Mouse (Mus musculus) hindbrain, postnatal 0 days (tissue): ENCODE results near the gene Acads. TPM values are rescaled to one million over a fixed set of nuclear protein-coding genes. Genes with fewer than 3 reads are reported as not detected.
"Not testable (repeated sequence)": the region's sequence is repeated elsewhere in the genome, so short reads cannot be mapped to it uniquely, and the experiment has no call there.

Source experiments
- ATAC-seq: fragments of 200-750 bp; cut with Nextera tagmentation; 2 replicates; pipeline ENCODE4 v1.8.0; 2017; ENCODE audit warnings: mild to moderate bottlenecking, moderate TSS enrichment, moderate library complexity
- DNase-seq: peaks from one replicate; pipeline ENCODE4 v3.0.0-alpha.2; 2015; ENCODE audit warnings: low spot score
- H3K27ac ChIP-seq: fragments of 300-500 bp; sonication (generic); 2 replicates; pipeline ENCODE4 v1.5.1; 2014; ENCODE audit warnings: mild to moderate bottlenecking
- H3K27me3 ChIP-seq: fragments of 300-500 bp; sonication (generic); 2 replicates; pipeline ENCODE4 v1.6.1; 2014; ENCODE audit warnings: low read length, mixed read lengths; ENCODE audit not compliant: insufficient read depth
- H3K36me3 ChIP-seq: fragments of 300-500 bp; sonication (generic); 2 replicates; pipeline ENCODE4 v1.6.1; 2014; ENCODE audit warnings: low read length, mixed read lengths; ENCODE audit not compliant: insufficient read depth
- H3K4me1 ChIP-seq: fragments of 300-500 bp; sonication (generic); 2 replicates; pipeline ENCODE4 v1.6.1; 2014; ENCODE audit warnings: antibody characterized with exemption, low read length, mixed read lengths; ENCODE audit not compliant: insufficient read depth
- H3K4me2 ChIP-seq: fragments of 300-500 bp; sonication (generic); 2 replicates; pipeline ENCODE4 v1.6.1; 2014; ENCODE audit warnings: low read depth, mild to moderate bottlenecking, low read length, moderate library complexity, mixed read lengths
- H3K4me3 ChIP-seq: fragments of 300-500 bp; sonication (generic); 2 replicates; pipeline ENCODE4 v1.5.1; 2014; ENCODE audit warnings: low read length
- H3K9ac ChIP-seq: fragments of 300-500 bp; sonication (generic); replicated peaks from 2 replicates; pipeline ENCODE4 v1.6.1; 2014; ENCODE audit warnings: mild to moderate bottlenecking, low read length, moderate library complexity, mixed read lengths
- H3K9me3 ChIP-seq: fragments of 300-500 bp; sonication (generic); 2 replicates; pipeline ENCODE4 v1.6.1; 2016; ENCODE audit warnings: low read length, mixed read lengths
- CTCF ChIP-seq: IDR thresholded peaks from 2 replicates; pipeline ENCODE4 v1.5.1; 2016; ENCODE audit warnings: antibody characterized with exemption, control low read depth, low read depth
- WGBS: fragments of 180-500 bp; shearing (Covaris S2); extraction: QIAGEN DNeasy Blood & Tissue Kit; methylation state at CpG from one replicate; pipeline ENCODE4 v1.1.7; 2014; 5-methylcytosine and 5-hydroxymethylcytosine counted together
- polyA plus RNA-seq: library from polyadenylated mRNA; unstranded; fragments of >200 nt; fragmentation: Nextera tagmentation; extraction: Ambion mirVana; gene quantifications from 2 replicates; pipeline ENCODE4 v1.2.1, GENCODE M21; 2015
- total RNA-seq: library from RNA; depleted of rRNA; stranded (reverse); fragments of >200 nt; gene quantifications from 2 replicates; pipeline ENCODE4 v1.2.3, GENCODE M21; 2014

The Acads gene
- total and polyA plus RNA-seq, 2 experiments from 2014 or later = 22.1 to 32.5 TPM

DNA sequence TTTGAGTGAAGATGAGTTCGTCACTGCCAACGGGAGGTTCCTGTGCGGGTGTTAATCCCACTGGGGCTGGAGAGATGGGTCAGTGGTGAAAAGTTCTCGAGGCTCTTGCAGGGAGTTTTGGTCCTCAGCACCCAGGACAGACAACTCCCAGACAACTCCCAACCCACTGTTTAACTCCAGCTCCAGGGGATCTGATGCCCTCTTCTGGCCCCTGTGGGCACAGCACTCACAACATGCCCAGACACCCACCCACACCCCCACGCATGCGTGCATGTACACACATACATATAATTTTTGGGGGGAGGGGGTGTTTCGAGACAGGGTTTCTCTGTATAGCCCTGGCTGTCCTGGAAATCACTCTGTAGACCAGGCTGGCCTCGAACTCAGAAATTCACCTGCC is 44.4 kb upstream of the Acads start:
- Histone ChIP-seq H3K9ac (no peak overlapping the region), H3K4me3 (no peak overlapping the region), H3K27me3 (no peaks in the 10 kb centered on the region), H3K9me3 (no peaks in the 10 kb centered on the region), H3K4me2 (no peak overlapping the region), H3K27ac (no peak overlapping the region), H3K4me1 (0 out of 2 replicates have a peak, but pooled peaks cover 3% of the 10 kb centered on the region), H3K36me3 (no peaks in the 10 kb centered on the region)
- 41% methylated on average over 8 of the region's 8 CpGs for WGBS
- ATAC-seq (no peak; the same call in 1 of the 2 replicates), DNase-seq (peak; percentile 56)
- peak; percentile 63 for TF ChIP-seq CTCF

DNA sequence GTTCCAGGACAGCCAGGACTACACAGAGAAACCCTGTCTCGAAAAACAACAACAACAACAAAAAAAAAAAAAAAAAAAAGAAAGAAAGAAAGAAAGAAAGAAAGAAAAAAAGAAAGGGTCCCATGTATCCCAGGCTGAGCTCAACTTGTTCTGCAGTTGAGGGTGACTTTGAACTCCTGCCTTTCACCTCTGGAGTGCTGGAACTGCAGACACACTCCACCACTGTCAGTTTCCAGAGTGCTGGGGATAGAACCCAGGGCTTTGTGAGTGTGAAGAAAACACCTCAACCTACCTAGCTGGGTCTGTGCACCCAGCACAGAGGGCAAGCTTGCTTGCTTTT is 42.8 kb upstream of the Acads start:
- 67% methylated on average over 1 of the region's 1 CpGs for WGBS
- H3K9me3 ChIP-seq, ATAC-seq, DNase-seq, H3K27me3 ChIP-seq, H3K4me3 ChIP-seq, H3K36me3 ChIP-seq, H3K4me1 ChIP-seq, H3K9ac ChIP-seq, H3K4me2 ChIP-seq, H3K27ac ChIP-seq: not testable (repeated sequence)

DNA sequence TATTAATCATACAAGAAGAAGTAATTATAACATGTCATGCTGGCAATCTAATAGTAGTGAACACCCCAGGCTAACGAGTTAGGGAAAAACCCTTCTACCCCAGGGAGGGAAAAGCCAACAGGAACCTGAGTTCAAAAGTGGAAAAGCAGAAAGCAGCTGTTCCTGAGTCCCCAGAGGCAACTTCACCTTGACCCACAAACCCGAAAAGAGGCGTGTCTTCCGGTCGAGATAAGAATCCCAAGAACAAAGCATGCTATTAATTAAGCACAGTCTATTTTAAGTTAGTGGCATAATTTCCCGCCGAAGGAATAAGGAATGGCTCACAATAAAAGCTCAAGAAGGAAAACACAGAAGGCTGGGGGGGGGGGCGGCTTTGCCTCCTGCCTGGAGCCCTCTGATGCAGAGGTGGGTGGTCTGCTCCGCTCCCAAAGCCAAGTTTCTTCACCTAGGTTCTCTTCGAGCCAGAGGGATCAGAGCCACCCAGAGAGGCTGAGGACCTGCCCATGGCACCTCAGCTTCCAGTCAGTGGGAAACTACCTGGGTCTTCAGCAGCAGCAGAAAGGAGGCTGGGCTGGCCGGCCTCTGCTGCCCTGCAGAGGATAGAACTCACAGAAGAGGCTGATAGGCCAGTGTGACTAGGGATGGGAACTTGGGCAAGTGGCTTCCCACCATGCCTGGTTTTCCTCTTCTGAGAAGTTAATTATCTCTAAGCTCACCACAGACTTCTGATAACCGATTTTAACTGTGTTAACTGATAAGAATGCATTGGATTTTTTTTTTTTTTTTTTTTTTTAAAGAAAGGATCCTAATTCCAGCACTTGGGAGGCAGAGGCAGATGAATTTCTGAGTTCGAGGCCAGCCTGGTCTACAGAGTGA is 42.2 kb upstream of the Acads start:
- no peaks in the 10 kb centered on the region for H3K36me3 ChIP-seq
- H3K4me2 ChIP-seq = no peak overlapping the region
- no peak for DNase-seq
- 0 out of 2 replicates have a peak, but pooled peaks cover 6% of the 10 kb centered on the region for H3K4me1 ChIP-seq
- H3K9me3 ChIP-seq = no peaks in the 10 kb centered on the region
- H3K27ac ChIP-seq = no peak overlapping the region
- H3K27me3 ChIP-seq = no peaks in the 10 kb centered on the region
- no peak overlapping the region for H3K9ac ChIP-seq
- TF ChIP-seq CTCF = no peak
- ATAC-seq = no peak
- 60% methylated on average over 13 of the region's 13 CpGs for WGBS
- H3K4me3 ChIP-seq = no peak overlapping the region

DNA sequence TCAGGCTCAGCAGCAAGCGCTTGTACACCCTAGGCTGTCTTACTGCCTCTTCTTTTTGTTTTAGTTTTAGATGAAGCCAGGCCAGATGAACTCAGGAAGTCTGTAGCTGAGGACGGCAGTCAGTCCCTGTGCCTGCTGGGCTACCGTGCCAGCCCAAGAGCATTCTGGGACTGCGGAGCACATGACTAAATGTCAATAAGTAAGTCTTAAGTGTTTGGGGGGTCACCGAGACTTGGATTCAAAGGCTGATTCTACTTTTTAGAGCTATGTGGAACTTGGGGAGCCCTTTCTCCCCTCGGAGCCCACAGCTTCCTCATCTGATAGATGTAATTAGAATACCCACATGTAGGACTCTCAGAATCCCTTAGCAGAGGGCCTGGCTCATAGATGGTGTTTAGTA is 41.5 kb upstream of the Acads start:
- Histone ChIP-seq H3K9ac (no peak overlapping the region), H3K4me3 (no peak overlapping the region), H3K9me3 (no peaks in the 10 kb centered on the region), H3K4me2 (no peak overlapping the region), H3K27ac (no peak overlapping the region), H3K27me3 (no peaks in the 10 kb centered on the region), H3K4me1 (peaks cover 11% of the 10 kb centered on the region; the same call in 1 of the 2 replicates), H3K36me3 (no peaks in the 10 kb centered on the region)
- ATAC-seq = no peak
- WGBS = 72% methylated on average over 6 of the region's 6 CpGs
- no peak for DNase-seq
- TF ChIP-seq CTCF = no peak

DNA sequence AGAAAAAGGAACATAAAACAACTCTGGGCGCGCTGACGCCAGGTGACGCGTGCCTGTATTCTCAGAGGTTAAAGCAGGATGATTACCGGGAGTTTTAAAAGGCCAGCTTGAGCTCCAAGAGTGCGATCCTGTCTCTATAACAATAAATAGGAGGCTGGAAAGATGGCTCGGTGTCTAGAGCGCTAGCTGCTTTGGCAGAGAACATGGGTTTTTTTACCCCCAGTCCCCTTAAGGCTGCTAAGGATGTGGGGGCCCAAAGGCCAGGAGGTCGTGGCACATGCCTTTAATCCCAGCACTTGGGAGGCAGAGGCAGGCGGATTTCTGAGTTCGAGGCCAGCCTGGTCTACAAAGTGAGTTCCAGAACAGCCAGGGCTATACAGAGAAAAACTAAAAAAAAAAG is 40.0 kb upstream of the Acads start:
- peak overlapping the region; percentile 82 for H3K9ac ChIP-seq
- no peak for DNase-seq
- peak overlapping the region; percentile 74 for H3K4me3 ChIP-seq
- 27% methylated on average over 12 of the region's 12 CpGs for WGBS
- peak overlapping the region; percentile 97 for H3K4me2 ChIP-seq
- H3K27ac ChIP-seq = peak overlapping the region; percentile 97
- H3K9me3 ChIP-seq = no peaks in the 10 kb centered on the region
- no peaks in the 10 kb centered on the region for H3K36me3 ChIP-seq
- H3K27me3 ChIP-seq = no peaks in the 10 kb centered on the region
- peaks cover 16% of the 10 kb centered on the region; the same call in 1 of the 2 replicates for H3K4me1 ChIP-seq
- no peak for ATAC-seq
- TF ChIP-seq CTCF = no peak

DNA sequence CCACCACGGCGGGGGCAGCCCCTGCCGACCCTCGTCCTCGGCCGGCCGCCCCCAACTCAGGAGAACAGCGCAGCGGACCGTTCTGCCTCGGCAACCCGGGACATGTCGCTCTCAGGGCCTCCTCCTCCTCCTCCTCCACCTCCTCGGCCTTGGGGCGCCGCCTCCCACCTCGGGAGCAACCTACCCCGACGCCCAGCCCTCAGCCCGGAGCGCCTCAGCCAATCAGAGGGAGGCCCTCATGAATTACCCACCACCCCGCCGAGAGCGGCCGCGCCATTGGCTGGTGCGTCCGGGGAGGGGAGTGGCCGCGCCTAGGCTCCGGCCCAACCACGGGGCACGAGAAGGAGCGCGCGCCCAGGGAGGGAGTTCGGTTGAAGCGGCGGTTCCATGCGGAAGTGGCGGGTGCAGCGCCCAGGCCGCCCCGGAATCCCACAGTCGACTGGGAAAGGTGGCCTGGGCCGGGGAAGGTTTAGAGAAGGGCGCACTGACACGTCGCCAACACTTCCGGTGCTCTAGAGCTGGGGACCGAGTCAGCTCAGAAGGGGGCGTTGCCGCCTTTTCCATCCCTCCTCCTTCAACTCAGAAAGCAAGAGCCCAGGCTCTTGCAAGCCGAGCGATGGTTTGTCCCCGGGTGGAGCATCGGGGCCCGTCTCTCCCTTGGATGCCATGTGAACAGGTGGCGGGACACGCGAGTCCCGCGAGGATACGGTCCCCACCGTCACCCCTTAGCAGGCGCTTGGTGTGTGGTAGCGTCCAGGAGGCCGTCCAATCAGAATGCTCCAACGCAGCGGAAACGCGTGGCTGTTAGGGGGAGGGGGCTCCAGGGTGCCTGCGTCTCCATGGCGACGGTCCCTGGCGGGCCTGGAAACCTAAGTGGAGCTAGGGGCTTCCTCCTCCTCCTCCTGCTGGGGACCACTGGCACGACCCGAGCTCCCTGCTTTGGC is 39.2 kb upstream of the Acads start, which contains the start of gene Mlec:
Gene Mlec (minus strand): TSS at position 140 of the 944 bp plus-strand sequence.
- Histone ChIP-seq H3K4me3 (peak within 1 kb of the TSS; percentile 74), H3K4me1 (peaks cover 13% of the 10 kb centered on the region; the same call in 1 of the 2 replicates), H3K27me3 (no peaks in the 10 kb centered on the region), H3K9ac (peak within 1 kb of the TSS; percentile 82), H3K36me3 (no peaks in the 10 kb centered on the region), H3K27ac (peak within 1 kb of the TSS; percentile 97), H3K9me3 (no peaks in the 10 kb centered on the region), H3K4me2 (peak within 1 kb of the TSS; percentile 97)
- ATAC-seq (peak; percentile 97), DNase-seq (peak; percentile 99)
- WGBS = 1% methylated on average over 73 of the region's 78 CpGs
- TF ChIP-seq CTCF = peak; percentile 48
